Mouse (Mus musculus): ENCODE measurements around the gene Mdfi.
A peak's percentile ranks its signal among the peaks of the same experiment; 100 is the strongest.

Mdfi gene

GRCm38 (mm10) chr17:47803662-47804061 is 30.8 kb downstream of the Mdfi start:
- Histone ChIP-seq H3K36me3 (ENCODE audit: insufficient read depth, low read length) (no peaks in the 10 kb centered on the region), H3K9me3 (ENCODE audit: low read length) (no peaks in the 10 kb centered on the region), H3K27me3 (ENCODE audit: insufficient read depth, low read length) (peaks cover 35% of the 10 kb centered on the region), H3K4me1 (replicated peaks; ENCODE audit: low read depth, low read length) (peaks cover 57% of the 10 kb centered on the region), H3K4me3 (replicated peaks; ENCODE audit: low read length) (no peak overlapping the region)
- TF ChIP-seq CTCF (conservative IDR thresholded peaks at IDR 0.05; ENCODE audit: low read length) (peak; percentile 86), POU5F1 (IDR thresholded peaks at IDR 0.05; ENCODE audit: borderline replicate concordance, low read length) (no peak)

GRCm38 (mm10) chr17:47802806-47803205 is 31.7 kb downstream of the Mdfi start:
- Histone ChIP-seq H3K27me3 (ENCODE audit: insufficient read depth, low read length) (peaks cover 29% of the 10 kb centered on the region), H3K9me3 (ENCODE audit: low read length) (no peaks in the 10 kb centered on the region), H3K4me3 (replicated peaks; ENCODE audit: low read length) (no peak overlapping the region), H3K36me3 (ENCODE audit: insufficient read depth, low read length) (no peaks in the 10 kb centered on the region), H3K4me1 (replicated peaks; ENCODE audit: low read depth, low read length) (peaks cover 58% of the 10 kb centered on the region)
- TF ChIP-seq CTCF (conservative IDR thresholded peaks at IDR 0.05; ENCODE audit: low read length) (no peak), POU5F1 (IDR thresholded peaks at IDR 0.05; ENCODE audit: borderline replicate concordance, low read length) (no peak), NANOG (IDR thresholded peaks at IDR 0.05; ENCODE audit: borderline replicate concordance, low read length) (no peak)

GRCm38 (mm10) chr17:47797383-47797782 is 37.1 kb downstream of the Mdfi start:
- peaks cover 57% of the 10 kb centered on the region for H3K4me1 ChIP-seq (replicated peaks; ENCODE audit: low read depth, low read length)
- TF ChIP-seq NANOG (IDR thresholded peaks at IDR 0.05; ENCODE audit: borderline replicate concordance, low read length) (no peak), POU5F1 (IDR thresholded peaks at IDR 0.05; ENCODE audit: borderline replicate concordance, low read length) (no peak), CTCF (conservative IDR thresholded peaks at IDR 0.05; ENCODE audit: low read length) (no peak)
- peaks cover 13% of the 10 kb centered on the region for H3K27me3 ChIP-seq (ENCODE audit: insufficient read depth, low read length)
- H3K4me3 ChIP-seq (replicated peaks; ENCODE audit: low read length): no peak overlapping the region
- H3K9me3 ChIP-seq (ENCODE audit: low read length): no peaks in the 10 kb centered on the region
- H3K36me3 ChIP-seq (ENCODE audit: insufficient read depth, low read length): no peaks in the 10 kb centered on the region

- H3K4me1 ChIP-seq (replicated peaks; ENCODE audit: low read depth, low read length): peaks cover 57% of the 10 kb centered on the region
- H3K36me3 ChIP-seq (ENCODE audit: insufficient read depth, low read length): peaks cover 2% of the 10 kb centered on the region
- peaks cover 10% of the 10 kb centered on the region for H3K27me3 ChIP-seq (ENCODE audit: insufficient read depth, low read length)
- H3K9me3 ChIP-seq (ENCODE audit: low read length): no peaks in the 10 kb centered on the region
- TF ChIP-seq POU5F1 (IDR thresholded peaks at IDR 0.05; ENCODE audit: borderline replicate concordance, low read length): no peak
- TF ChIP-seq CTCF (conservative IDR thresholded peaks at IDR 0.05; ENCODE audit: low read length): peak; percentile 72
- no peak overlapping the region for H3K4me3 ChIP-seq (replicated peaks; ENCODE audit: low read length)
Measured at GRCm38 (mm10) chr17:47796968-47797367, 37.5 kb downstream of the Mdfi start.

- peaks cover 4% of the 10 kb centered on the region; the same call in 1 of the 2 replicates for H3K27me3 ChIP-seq (ENCODE audit: insufficient read depth, low read length)
- peaks cover 63% of the 10 kb centered on the region for H3K4me1 ChIP-seq (replicated peaks; ENCODE audit: low read depth, low read length)
- no peaks in the 10 kb centered on the region for H3K9me3 ChIP-seq (ENCODE audit: low read length)
- peaks cover 9% of the 10 kb centered on the region for H3K36me3 ChIP-seq (ENCODE audit: insufficient read depth, low read length)
- H3K4me3 ChIP-seq (replicated peaks; ENCODE audit: low read length): no peak overlapping the region
- TF ChIP-seq CTCF (conservative IDR thresholded peaks at IDR 0.05; ENCODE audit: low read length) (no peak), NANOG (IDR thresholded peaks at IDR 0.05; ENCODE audit: borderline replicate concordance, low read length) (no peak), POU5F1 (IDR thresholded peaks at IDR 0.05; ENCODE audit: borderline replicate concordance, low read length) (no peak)
Measured at GRCm38 (mm10) chr17:47796156-47796816, 38.2 kb downstream of the Mdfi start.

GRCm38 (mm10) chr17:47795446-47795845 is 39.0 kb downstream of the Mdfi start:
- TF ChIP-seq CTCF (conservative IDR thresholded peaks at IDR 0.05; ENCODE audit: low read length) (peak; percentile 82), POU5F1 (IDR thresholded peaks at IDR 0.05; ENCODE audit: borderline replicate concordance, low read length) (no peak)
- Histone ChIP-seq H3K9me3 (ENCODE audit: low read length) (no peaks in the 10 kb centered on the region), H3K4me3 (replicated peaks; ENCODE audit: low read length) (no peak overlapping the region), H3K36me3 (ENCODE audit: insufficient read depth, low read length) (peaks cover 17% of the 10 kb centered on the region), H3K27me3 (ENCODE audit: insufficient read depth, low read length) (peaks cover 3% of the 10 kb centered on the region; the same call in 1 of the 2 replicates), H3K4me1 (replicated peaks; ENCODE audit: low read depth, low read length) (peaks cover 72% of the 10 kb centered on the region)

- H3K4me3 ChIP-seq (replicated peaks; ENCODE audit: low read length): peak overlapping the region; percentile 37
- peaks cover 36% of the 10 kb centered on the region for H3K36me3 ChIP-seq (ENCODE audit: insufficient read depth, low read length)
- peaks cover 3% of the 10 kb centered on the region; the same call in 1 of the 2 replicates for H3K27me3 ChIP-seq (ENCODE audit: insufficient read depth, low read length)
- H3K9me3 ChIP-seq (ENCODE audit: low read length): no peaks in the 10 kb centered on the region
- TF ChIP-seq NANOG (IDR thresholded peaks at IDR 0.05; ENCODE audit: borderline replicate concordance, low read length) (no peak), CTCF (conservative IDR thresholded peaks at IDR 0.05; ENCODE audit: low read length) (peak; percentile 60), POU5F1 (IDR thresholded peaks at IDR 0.05; ENCODE audit: borderline replicate concordance, low read length) (no peak)
- peaks cover 81% of the 10 kb centered on the region for H3K4me1 ChIP-seq (replicated peaks; ENCODE audit: low read depth, low read length)
Measured at GRCm38 (mm10) chr17:47793377-47793776, 41.1 kb downstream of the Mdfi start.

- no peaks in the 10 kb centered on the region for H3K9me3 ChIP-seq (ENCODE audit: low read length)
- TF ChIP-seq CTCF (conservative IDR thresholded peaks at IDR 0.05; ENCODE audit: low read length) (peak; percentile 83), POU5F1 (IDR thresholded peaks at IDR 0.05; ENCODE audit: borderline replicate concordance, low read length) (no peak)
Measured at GRCm38 (mm10) chr17:47792098-47792863, 42.2 kb downstream of the Mdfi start.

More at GRCm38 (mm10) chr17:47792098-47792863, 42.2 kb downstream of the Mdfi start:
- Histone ChIP-seq H3K4me3 (replicated peaks; ENCODE audit: low read length) (peak overlapping the region; percentile 37), H3K4me1 (replicated peaks; ENCODE audit: low read depth, low read length) (peaks cover 85% of the 10 kb centered on the region), H3K36me3 (ENCODE audit: insufficient read depth, low read length) (peaks cover 37% of the 10 kb centered on the region), H3K27me3 (ENCODE audit: insufficient read depth, low read length) (no peaks in the 10 kb centered on the region)
